Mouse (Mus musculus): ENCODE data around the gene Coro1a.
"Not testable (repeated sequence)": the region's sequence is repeated elsewhere in the genome, so short reads cannot be mapped to it uniquely, and the experiment has no call there.

Coro1a gene

DNA sequence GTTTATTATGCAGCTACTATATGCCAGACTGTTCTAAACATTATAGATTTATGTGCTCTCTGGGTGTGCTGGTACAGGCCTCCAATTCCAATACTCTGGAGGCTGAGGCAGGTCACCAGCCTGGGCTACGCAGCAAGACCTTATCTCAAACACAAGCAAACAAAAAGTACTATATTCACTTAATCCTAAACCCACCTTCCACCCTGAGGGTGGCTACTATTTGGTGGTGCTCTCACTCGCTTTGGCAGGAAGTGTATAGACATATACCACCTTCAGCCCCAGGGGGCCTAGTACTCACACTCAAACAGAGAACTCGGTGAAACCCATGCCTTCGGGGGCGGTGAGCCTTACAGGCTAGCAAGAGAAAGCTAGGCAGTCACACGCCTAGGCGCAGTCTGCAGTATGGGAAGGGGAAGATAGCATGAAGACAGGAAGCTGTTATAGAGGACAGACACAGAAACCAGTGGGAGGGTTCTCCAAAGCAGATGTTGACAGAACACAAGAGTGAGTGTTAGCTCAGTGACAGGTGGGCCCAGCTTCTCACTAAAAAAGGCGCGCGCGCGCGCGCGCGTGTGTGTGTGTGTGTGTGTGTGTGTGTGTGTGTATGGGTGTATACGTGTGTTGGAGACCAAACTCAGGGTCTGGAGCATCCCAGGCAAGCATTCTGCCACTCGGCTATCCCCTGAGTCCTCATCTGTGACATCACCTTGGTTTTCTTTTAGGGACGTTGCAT is at the start of gene Coro1a:
Gene Coro1a (minus strand): TSS at position 346 of the 733 bp plus-strand sequence.
- no peak for DNase-seq (ENCODE audit: low spot score)

DNA sequence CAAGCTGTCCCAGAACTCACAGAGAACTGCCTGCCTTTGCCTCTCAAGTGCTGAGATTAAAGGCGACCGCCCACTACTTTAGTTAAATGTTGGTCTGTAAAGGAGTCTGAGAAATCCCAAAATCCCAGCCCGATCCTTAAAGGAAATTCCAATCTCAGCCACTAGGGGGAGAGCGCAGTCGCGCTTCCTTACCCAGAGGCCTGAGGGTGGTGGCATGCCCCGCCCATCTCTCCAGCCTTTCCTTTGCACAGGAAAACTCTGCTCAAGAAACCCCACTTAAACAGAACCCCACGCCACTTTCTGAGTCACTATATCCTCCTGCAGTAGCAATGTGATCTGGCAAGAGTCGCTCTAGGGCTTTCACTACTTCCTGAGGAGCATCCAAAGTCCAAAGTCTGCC is 47.3 kb upstream of the Coro1a start:
- peak; percentile 87 for DNase-seq (ENCODE audit: low spot score)

DNA sequence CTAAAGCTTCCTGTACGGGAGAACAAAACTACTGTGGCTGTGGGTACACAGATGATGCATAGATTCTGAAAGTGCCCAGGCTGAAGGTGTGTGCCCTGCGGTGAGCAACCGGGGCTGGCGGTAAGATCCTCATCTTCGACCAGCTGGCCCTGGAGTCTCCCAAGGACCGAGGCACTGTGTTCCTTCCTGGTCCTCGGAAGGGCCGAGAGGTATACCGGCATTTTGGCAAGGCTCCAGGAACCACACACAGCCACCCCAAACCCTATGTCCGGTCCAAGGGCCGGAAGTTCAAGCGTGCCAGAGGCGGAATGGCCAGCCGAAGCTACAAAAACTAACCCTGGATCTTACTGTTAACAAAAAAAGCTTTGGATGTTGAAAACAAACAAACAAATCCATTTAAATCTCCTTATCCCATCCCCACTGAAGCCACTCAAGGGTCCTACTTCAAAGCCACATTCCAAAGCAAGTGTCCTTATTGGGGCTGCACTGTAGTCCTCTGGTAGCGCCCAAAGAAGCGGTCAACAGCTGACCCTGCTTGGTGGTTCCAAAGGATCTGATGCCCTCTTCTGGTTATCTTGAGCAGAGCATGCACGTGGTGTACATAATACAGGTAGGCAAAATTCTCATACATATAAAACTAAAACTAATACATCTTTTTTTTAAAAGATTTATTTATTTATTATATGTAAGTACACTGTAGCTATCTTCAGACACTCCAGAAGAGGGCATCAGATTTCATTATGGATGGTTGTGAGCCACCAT is 42.2 kb upstream of the Coro1a start:
- peak; percentile 4 for DNase-seq (ENCODE audit: low spot score)

DNA sequence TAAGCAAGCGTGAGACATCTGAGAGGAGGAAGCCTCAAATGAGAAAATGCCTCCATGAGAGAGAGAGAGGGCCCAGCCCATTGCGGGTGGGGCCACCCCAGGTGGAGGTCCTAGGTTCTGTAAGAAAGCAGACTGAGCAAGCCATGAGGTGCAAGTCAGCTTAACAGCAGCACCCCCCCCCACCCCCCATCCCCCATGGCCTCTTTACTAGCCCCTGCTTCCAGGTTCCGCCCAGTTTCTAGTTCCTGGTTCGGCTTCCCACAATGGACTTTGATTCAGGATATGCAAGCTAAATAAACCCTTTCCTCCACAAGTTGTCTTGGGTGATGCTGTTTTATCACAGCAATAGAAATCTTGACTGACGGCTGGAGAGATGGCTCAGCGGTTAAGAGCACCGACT is 41.2 kb upstream of the Coro1a start:
- DNase-seq (ENCODE audit: low spot score): no peak

DNA sequence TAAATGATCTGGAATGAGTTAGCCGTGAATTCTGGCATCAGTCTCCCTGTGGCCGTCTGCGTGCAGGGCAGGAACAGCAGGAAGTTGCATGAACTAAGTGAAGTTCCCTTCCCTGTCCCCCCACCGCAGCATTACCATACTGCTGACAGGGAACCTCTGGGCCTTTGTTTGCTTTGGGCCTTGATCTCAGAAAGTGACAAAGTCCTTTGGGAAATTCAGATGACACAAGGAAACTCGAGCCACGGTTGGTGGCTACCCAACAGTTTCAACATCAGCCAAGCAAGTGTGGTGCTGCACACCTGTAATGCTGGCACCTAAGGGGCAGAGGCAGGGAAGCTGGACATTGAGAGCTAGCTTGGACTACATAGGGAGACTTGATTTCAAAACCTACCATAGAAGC is 39.2 kb upstream of the Coro1a start:
- DNase-seq (ENCODE audit: low spot score): no peak

DNA sequence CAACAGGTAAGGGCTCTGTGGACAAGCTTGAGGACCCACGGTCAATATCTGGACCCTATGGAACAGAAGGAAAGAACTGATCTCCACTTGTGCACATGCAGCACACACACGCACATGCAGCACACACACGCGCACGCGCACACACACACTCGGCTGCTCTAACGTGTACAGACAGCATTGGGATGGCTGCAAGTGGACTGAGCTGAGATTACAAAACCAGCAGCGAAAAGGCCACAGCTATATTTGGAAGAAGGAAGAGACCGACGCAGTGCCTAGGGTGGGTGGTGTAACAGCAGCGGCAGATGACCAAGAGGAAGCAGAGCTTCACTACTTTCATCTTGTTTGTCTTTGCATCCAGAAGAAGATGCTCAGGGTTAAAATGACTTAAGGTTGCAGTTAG is 38.5 kb upstream of the Coro1a start:
- DNase-seq (ENCODE audit: low spot score): no peak

DNA sequence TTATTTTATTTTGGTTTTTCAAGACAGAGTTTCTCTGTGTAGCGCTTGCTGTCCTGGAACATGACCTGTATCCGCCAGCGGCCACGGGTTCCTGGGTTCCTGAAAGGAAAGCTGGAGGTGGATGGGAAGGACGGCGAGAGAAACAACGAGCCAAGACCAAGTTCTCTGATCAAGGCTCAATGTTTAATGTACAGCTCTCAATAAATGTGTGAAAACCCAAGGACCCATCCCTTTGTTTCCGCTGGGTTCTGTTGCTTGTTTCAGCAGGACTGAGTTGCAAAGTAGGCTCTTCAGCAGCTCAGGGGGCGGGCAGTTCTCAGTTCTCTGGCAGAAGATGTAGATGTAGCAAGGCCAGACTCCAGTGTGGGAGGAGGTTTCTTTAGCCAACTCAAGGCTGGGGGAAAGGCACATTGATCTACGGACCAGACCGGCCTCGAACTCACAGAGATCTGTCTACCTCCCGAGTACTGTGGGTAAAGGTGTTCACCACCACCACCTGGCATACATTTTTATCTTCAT is 34.4 kb upstream of the Coro1a start:
- no peak for DNase-seq (ENCODE audit: low spot score)

DNA sequence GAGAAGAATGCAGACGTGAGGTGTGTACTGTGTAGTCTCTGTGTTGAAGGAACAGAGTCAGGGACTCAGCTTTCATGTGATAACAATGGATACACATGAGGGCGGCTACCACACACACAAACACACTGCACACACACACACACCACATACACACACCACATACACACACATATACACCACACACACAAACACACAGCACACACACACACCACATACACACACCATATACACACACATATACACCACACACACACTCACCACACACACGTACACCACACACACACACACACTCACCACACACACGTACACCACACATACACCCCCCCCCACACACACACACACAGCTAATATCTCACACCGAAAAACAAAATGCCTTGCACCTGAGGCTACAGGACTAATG is 33.9 kb upstream of the Coro1a start:
- no peak for DNase-seq (ENCODE audit: low spot score)

DNA sequence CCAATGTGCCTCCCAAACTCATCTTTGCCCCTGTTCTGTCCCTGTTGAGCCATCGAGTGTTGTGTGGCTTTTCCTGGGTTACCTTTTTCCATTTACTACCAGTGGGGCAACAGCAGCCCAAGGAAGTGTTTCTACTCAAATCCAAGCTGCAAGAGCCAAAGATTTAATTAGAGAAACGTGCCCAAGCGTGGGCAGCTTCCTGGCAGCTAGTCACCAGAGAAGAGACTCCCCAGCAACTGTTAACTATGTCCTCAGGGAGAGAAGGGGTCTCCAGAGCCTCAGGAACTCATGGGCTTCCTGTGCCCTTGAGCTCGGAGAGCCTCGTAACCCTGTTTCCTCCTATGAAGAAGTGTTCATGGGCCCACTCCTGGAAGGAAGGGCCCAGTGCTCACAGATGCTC is 33.4 kb upstream of the Coro1a start:
- no peak for DNase-seq (ENCODE audit: low spot score)

DNA sequence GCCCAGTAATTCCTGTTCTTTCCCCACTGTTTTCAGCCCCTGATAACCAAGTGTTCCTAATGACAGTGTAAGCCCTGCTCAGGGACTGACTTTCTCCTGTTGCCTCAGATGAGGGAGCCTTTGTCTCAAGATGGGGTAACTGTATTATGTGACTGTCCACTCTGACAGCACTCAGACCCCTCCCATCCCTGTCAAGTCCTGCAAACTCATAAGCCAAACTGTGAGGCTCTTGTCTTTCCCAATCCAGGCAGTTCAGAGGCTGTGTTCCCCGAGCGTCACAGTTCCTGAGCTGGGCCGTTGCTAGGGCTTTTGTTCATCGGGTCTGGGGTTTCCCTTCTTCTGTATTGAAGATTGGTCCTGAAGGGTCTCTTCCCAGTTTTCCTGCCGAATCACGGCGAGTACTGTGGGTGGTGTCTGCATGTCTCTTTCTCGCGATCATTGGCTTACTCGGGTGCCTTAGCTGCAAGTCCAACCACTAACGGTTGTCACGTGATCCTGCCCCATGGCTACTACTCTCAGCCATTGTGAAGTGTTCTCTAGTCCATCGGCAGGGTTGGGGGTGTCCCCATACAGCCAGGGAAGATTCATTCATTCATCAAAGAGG is 32.6 kb upstream of the Coro1a start:
- no peak for DNase-seq (ENCODE audit: low spot score)

DNA sequence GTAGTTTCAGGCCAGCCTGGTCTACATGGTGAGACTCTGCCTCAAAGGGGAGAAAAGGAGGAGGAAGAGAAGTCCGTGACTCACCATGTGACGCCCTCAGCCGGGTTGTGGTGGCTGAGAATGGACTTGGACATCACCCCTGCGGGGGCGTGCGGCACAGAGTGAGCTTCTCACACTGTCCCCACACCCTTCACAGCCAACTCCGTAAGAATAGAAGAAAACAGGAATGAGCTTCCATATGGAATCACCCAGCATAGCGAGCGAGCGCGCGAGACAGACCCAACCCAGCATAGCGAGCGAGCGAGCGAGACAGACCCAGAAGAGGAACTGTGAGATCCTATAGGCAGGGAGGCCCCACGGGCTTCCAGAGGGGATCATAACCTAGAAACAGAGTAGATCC is 32.0 kb upstream of the Coro1a start:
- no peak for DNase-seq (ENCODE audit: low spot score)

DNA sequence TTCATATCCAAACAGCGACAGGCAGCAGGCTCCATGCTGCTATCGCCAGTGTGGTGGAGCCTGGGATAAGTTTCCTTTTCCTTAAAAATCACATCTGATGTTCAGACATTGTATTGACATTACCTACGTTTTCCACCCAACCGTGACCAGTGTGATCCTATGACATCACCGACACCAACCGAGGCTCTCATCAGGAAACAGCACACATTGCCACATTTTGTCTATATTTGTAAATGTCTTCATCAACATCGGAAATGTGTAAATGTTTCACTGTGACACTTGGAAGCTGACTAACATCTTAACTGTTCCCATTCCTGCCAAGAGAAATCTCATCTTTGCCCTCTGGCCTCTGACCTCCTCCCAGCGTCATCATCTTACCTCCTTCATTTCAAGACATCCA is 28.5 kb upstream of the Coro1a start:
- no peak for DNase-seq (ENCODE audit: low spot score)

DNA sequence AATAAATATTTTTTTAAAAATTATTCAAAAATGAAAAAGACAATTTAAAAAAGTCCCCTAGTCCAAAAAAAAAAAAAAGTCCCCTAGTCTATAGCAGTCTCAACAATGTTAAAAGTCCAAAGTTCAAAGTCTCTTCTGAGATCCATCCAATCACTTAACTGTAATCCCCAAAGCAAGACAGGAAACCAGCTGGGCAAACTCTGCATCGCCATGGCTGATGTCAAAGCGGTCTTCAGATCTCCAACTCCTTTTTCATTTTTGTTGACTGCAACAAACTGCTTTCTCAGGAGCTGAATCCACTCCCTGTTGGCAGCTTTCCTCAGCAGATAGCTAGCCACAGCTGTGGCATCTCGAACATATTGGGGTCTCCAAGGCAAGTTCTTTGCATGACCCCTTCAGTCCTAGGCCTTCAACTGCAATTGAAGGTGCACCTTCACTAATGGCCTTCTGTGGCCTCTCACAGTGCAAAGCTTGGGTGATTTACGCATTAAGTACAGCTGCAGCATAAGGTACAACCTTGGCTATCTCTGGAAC is 22.7 kb upstream of the Coro1a start:
- DNase-seq (ENCODE audit: low spot score): not testable (repeated sequence)

DNA sequence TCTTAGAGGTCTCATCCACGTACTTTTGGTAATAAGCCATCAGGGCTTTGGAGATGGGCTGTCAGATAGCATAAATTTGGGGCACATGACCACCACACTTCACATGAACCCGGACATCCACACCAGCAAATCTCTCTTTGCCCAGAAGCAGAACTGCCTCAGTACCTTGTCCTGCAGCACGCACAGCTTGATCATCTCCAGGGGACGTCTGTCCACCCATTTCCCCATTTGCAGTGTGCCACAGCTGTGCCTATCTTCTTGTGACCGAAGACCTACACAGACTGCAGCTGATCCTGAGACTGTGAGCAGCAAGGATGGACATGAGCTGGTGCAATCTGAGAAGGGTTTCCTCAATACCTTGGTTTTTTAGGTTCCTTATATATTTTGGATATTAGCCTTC is 18.1 kb upstream of the Coro1a start:
- DNase-seq (ENCODE audit: low spot score): no peak

DNA sequence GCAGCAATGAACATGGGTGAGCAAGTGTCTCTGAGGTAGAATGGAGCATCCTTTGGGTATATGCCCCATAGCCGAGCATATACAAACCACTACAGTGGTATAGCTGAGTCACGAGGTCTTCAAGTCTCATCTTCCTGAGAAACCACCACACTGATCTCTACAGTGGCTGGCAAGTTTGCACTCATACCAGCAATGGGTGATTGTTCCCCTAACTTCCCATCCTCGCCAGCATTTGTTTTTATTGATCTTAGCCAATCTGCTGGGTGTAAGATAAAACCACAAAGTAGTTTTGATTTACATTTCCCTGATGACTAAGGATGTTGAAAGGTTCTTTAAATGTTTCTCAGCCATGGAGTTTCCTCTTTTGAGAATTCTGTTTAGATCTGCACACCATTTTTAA is 17.5 kb upstream of the Coro1a start:
- DNase-seq (ENCODE audit: low spot score): no peak

DNA sequence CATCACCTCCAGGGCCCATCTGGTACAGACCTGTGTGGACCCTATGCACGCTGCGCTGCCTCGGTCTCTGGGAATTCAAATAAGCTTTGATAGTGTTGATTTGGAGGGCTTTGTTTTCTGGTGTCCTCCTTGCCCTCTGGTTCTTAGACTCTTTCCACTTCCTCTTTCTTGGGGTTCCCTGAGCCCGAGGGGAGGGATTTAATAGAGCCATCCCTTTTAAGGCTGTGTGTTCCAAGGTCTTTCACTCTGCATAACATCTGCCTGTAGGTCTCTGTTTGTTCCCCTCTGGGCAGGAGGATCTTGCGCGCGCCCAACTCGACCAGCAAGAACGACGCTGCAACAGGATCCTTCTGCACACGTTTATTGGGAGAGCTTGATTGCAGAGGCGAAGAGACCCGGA is 14.0 kb upstream of the Coro1a start:
- DNase-seq (ENCODE audit: low spot score): no peak

DNA sequence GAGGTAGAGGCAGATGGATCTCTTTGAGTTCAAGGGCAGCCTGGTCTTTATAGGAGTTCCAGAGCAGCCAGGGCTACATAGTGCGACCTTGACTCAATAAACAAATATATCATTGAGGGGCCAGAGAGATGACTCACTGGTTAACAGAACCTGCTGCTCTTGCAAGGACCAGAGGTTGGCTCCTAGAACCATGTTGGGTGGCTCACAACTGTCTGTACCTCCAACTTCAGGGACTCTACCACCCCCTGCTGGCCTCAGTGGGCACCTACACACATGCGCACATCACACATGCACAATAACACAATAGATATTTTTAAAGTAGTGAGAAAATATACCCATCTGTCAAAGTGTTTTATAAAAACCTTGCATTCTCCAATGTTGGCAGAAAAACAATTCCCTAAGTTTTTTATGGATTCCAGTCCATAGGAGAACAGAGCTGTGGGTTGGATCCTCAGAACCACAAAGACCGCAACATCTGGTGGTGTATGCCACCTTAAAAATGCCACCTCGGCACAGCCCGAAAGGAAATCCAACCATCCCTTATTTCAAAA is 11.3 kb upstream of the Coro1a start:
- no peak for DNase-seq (ENCODE audit: low spot score)

DNA sequence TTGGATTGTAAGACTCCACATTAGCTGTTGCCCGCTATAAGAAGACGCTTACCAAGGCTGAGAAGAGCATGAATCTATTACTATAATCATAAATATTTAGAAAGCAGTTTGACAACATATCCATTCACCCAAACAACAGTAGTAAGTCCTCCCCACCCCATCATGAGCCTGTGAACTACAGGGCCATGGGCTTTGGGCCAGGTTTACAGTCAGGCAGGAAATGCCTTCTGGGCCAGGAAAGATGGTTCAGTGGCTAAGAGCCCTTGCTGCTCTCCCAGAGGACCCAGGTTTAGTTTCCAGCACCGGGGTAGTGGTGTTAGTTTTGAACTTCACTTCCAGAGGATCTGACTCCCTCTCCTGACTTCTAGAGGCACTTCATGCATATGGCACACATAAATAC is 10.0 kb upstream of the Coro1a start:
- DNase-seq (ENCODE audit: low spot score): no peak

DNA sequence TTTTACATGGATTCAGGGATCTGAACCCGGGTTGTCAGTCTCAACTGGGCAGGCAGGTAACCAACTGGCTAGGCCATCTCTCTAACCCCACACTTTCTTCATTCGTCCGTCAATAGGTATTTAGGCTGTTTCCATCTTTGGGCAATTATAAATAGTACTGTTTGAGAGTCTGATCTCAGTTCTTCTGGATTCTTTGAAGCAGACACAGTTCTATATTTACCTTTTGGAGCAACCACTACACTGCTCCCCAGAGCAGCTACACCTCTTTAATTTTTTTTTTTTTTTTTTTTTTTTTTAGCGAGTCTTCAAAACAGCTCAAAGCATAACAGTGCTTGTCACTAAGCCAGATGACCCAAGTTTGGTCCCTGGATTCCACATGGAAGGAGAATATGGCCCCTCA is 8.1 kb upstream of the Coro1a start:
- DNase-seq (ENCODE audit: low spot score): no peak

DNA sequence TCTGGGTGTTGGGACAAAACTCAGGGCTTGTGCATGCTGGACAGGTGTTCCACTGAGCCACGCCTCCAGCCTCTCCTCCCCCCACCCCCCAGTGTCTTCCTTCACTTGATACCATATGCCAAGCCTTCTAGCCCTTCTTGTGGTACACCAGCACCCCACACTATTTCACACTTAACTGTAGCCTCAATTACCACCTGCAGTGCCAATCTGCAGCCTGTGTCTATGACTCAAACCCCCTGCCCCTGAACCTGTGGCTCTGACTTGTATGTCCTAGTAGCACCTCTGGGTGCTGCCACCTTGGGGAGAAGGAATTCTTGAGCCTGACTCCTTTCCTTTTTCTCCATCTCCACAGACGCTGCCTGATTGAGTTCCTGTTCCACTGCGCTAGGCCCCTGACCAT is 4.3 kb upstream of the Coro1a start:
- DNase-seq (ENCODE audit: low spot score): no peak

DNA sequence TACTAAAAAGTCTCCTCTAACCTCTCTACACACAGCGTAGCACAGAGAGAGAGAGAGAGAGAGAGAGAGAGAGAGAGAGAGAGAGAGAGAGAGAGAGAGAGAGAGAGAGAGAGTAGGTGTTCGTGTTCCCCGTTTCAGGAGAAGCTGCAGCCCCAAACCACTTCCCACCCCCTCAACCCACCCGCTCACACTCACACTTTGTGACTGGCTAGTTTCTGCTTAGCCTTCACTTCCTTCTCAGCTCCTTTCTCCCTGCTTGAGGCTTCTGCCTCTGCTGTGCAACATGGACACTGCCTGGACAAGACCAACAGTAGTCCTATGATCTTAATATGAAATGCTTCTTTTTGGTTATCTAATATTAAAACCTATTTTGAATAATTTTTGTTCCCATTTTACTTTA is 2.7 kb upstream of the Coro1a start:
- no peak for DNase-seq (ENCODE audit: low spot score)

DNA sequence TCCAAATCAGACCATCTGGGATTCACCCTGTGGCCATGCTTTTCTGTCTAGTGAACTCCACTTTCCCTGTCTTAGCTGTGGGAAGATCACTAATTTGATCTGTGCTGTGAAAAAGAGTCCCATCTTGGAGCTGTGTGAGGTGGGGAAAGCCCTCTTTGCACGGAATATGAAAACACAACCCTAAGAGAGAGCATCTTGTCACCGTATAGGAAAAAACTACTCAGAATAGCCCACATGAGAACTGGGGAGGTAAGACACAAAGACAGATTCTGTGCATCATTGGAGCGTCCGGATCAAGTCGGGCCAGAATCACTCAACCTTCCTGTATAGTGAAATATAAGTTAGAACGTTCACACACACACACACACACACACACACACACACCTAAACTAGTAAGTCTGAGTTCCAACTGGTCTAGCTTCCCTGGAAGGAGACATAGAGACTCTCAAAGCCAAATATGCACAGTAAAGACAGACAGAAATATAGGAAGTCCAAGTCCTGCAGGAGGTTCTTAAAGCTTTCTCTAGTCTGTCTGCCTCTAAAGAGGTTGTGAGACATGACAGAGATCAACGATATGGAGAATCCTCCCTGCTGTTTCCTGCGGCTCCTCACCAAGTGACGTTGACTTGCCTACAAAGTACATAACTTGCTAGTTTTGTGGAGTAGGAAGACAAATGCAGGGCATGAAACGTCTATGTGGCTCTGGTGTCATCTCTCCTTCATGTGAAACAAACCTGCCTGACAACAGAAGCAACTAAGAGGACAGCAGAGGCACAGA is 777 bp upstream of the Coro1a start:
- no peak for DNase-seq (ENCODE audit: low spot score)
